Mouse (Mus musculus) CH12.LX (cell line): ENCODE results near the gene Ttc25. TPM values are rescaled to one million over a fixed set of nuclear protein-coding genes. Genes with fewer than 3 reads are reported as not detected.

Source experiments
- DNase-seq: peaks from one replicate; pipeline ENCODE4 v3.0.0-alpha.2; 2013; ENCODE audit errors: extremely low read depth
- H3K27ac ChIP-seq: 2 replicates; pipeline ENCODE4 v1.5.1; 2012; ENCODE audit warnings: low read depth, mild to moderate bottlenecking, control low read depth, moderate library complexity; ENCODE audit not compliant: insufficient read depth
- H3K27me3 ChIP-seq: replicated peaks from 2 replicates; pipeline ENCODE3; 2012; ENCODE audit warnings: inconsistent platforms
- H3K36me3 ChIP-seq, 2 experiments: replicated peaks in 1 of 2; 2 replicates each; pipeline versions ENCODE3 to v1.6.1; 2012; ENCODE audit warnings: inconsistent platforms in 1 of 2, low read length in 1 of 2, mild to moderate bottlenecking in 1 of 2, mixed read lengths in 1 of 2, moderate library complexity in 1 of 2; ENCODE audit not compliant: control insufficient read depth in 1 of 2, insufficient read depth in 1 of 2
- H3K4me1 ChIP-seq, 2 experiments: 2 replicates each; pipeline ENCODE4 v1.6.1; 2012; ENCODE audit warnings: inconsistent platforms in 1 of 2, moderate library complexity in 1 of 2; ENCODE audit not compliant: insufficient read depth in 2 of 2, control insufficient read depth in 1 of 2
- H3K4me2 ChIP-seq: 2 replicates; pipeline ENCODE4 v1.6.1; 2012; ENCODE audit warnings: low read depth, mild to moderate bottlenecking, control low read depth; ENCODE audit not compliant: poor library complexity, insufficient read depth, severe bottlenecking
- H3K4me3 ChIP-seq, 3 experiments: fragments of 150-350 bp in 1 of 3; sonication (generic) in 1 of 3; replicated peaks in 1 of 3; 2 replicates each; pipeline versions ENCODE3 to v1.5.1; 2011 to 2012; ENCODE audit warnings: low read depth in 2 of 3, low read length in 2 of 3, mild to moderate bottlenecking in 2 of 3, moderate library complexity in 2 of 3, control low read depth in 1 of 3, improper control_type of control experiment in 1 of 3, inconsistent platforms in 1 of 3, mixed read lengths in 1 of 3; ENCODE audit not compliant: poor library complexity in 1 of 3
- H3K79me2 ChIP-seq: replicated peaks from 2 replicates; pipeline ENCODE4 v1.6.1; 2012; ENCODE audit warnings: mild to moderate bottlenecking, moderate library complexity; ENCODE audit not compliant: control insufficient read depth, poor library complexity, insufficient read depth, severe bottlenecking; ENCODE audit errors: extremely low read depth
- H3K9ac ChIP-seq: 2 replicates; pipeline ENCODE4 v1.6.1; 2012; ENCODE audit warnings: low read depth, mild to moderate bottlenecking, control low read depth, moderate library complexity; ENCODE audit not compliant: insufficient read depth
- H3K9me3 ChIP-seq: replicated peaks from 2 replicates; pipeline ENCODE3; 2012; ENCODE audit warnings: low read length, inconsistent platforms, mixed read lengths
- BHLHE40 ChIP-seq: IDR thresholded peaks from 2 replicates; pipeline ENCODE4 v1.6.1; 2011; ENCODE audit warnings: mild to moderate bottlenecking, low read depth, low read length, improper control_type of control experiment
- CHD1 ChIP-seq: IDR thresholded peaks from 2 replicates; pipeline ENCODE4 v1.6.1; 2012; ENCODE audit warnings: low read depth, low read length, improper control_type of control experiment, inconsistent platforms
- CHD2 ChIP-seq: IDR thresholded peaks from 2 replicates; pipeline ENCODE4 v1.6.1; 2011; ENCODE audit warnings: low read length, improper control_type of control experiment
- CTCF ChIP-seq, 2 experiments: IDR thresholded peaks in 1 of 2; conservative IDR thresholded peaks in 1 of 2; 2 replicates each; pipeline ENCODE4 v1.5.1; 2011 to 2012; ENCODE audit warnings: low read depth in 2 of 2, low read length in 2 of 2, improper control_type of control experiment in 1 of 2, inconsistent platforms in 1 of 2, mild to moderate bottlenecking in 1 of 2, moderate library complexity in 1 of 2
- ELF1 ChIP-seq: IDR thresholded peaks from 2 replicates; pipeline ENCODE4 v1.6.1; 2014; ENCODE audit warnings: low read depth, mild to moderate bottlenecking, inconsistent platforms, low read length, improper control_type of control experiment
- EP300 ChIP-seq: IDR thresholded peaks from 2 replicates; pipeline ENCODE4 v1.6.1; 2011; ENCODE audit warnings: low read length, improper control_type of control experiment
- ETS1 ChIP-seq: conservative IDR thresholded peaks from 2 replicates; pipeline ENCODE4 v1.6.1; 2012; ENCODE audit warnings: low read depth, mild to moderate bottlenecking, inconsistent platforms, low read length, improper control_type of control experiment, moderate library complexity
- GABPA ChIP-seq: IDR thresholded peaks from 2 replicates; pipeline ENCODE4 v1.6.1; 2012; ENCODE audit warnings: low read depth, low read length, improper control_type of control experiment, inconsistent platforms; ENCODE audit not compliant: insufficient replicate concordance
- HCFC1 ChIP-seq: IDR thresholded peaks from 2 replicates; pipeline ENCODE4 v1.6.1; 2012; ENCODE audit warnings: low read depth, mild to moderate bottlenecking, inconsistent platforms, low read length, improper control_type of control experiment
- JUN ChIP-seq: IDR thresholded peaks from 2 replicates; pipeline ENCODE4 v1.6.1; 2011; ENCODE audit warnings: low read depth, mild to moderate bottlenecking, low read length, improper control_type of control experiment, moderate library complexity; ENCODE audit not compliant: insufficient read depth
- MAFK ChIP-seq: IDR thresholded peaks from 2 replicates; pipeline ENCODE4 v1.6.1; 2011; ENCODE audit warnings: low read length, improper control_type of control experiment; ENCODE audit not compliant: insufficient replicate concordance
- MAX ChIP-seq: IDR thresholded peaks from 2 replicates; pipeline ENCODE4 v1.6.1; 2011; ENCODE audit warnings: low read length, improper control_type of control experiment
- MEF2A ChIP-seq: IDR thresholded peaks from 2 replicates; pipeline ENCODE4 v1.6.1; 2014; ENCODE audit warnings: low read depth, mild to moderate bottlenecking, inconsistent platforms, low read length, improper control_type of control experiment, borderline replicate concordance
- MXI1 ChIP-seq: IDR thresholded peaks from 2 replicates; pipeline ENCODE4 v1.6.1; 2011; ENCODE audit warnings: mild to moderate bottlenecking, low read depth, low read length, improper control_type of control experiment
- MYC ChIP-seq: IDR thresholded peaks from 2 replicates; pipeline ENCODE4 v1.6.1; 2011; ENCODE audit warnings: low read depth, mild to moderate bottlenecking, improper control_type of control experiment, low read length
- NRF1 ChIP-seq: IDR thresholded peaks from 2 replicates; pipeline ENCODE4 v1.6.1; 2014; ENCODE audit warnings: low read depth, mild to moderate bottlenecking, inconsistent platforms, low read length, improper control_type of control experiment, moderate library complexity
- PAX5 ChIP-seq: IDR thresholded peaks from 2 replicates; pipeline ENCODE4 v1.6.1; 2012; ENCODE audit warnings: low read length, inconsistent platforms, mixed read lengths
- POLR2A ChIP-seq: IDR thresholded peaks from 2 replicates; pipeline ENCODE4 v1.6.1; 2011; ENCODE audit warnings: low read depth, mild to moderate bottlenecking, improper control_type of control experiment, low read length
- POLR2AphosphoS2 ChIP-seq: IDR thresholded peaks from 2 replicates; pipeline ENCODE4 v1.6.1; 2011; ENCODE audit warnings: low read depth, low read length, improper control_type of control experiment
- RAD21 ChIP-seq: IDR thresholded peaks from 2 replicates; pipeline ENCODE4 v1.6.1; 2011; ENCODE audit warnings: low read depth, mild to moderate bottlenecking, low read length, improper control_type of control experiment, moderate library complexity
- RCOR1 ChIP-seq: conservative IDR thresholded peaks from 2 replicates; pipeline ENCODE4 v1.6.1; 2012; ENCODE audit warnings: low read depth, mild to moderate bottlenecking, inconsistent platforms, low read length, improper control_type of control experiment
- SIN3A ChIP-seq: IDR thresholded peaks from 2 replicates; pipeline ENCODE4 v1.6.1; 2012; ENCODE audit warnings: low read length, improper control_type of control experiment, inconsistent platforms
- TBP ChIP-seq: conservative IDR thresholded peaks from 2 replicates; pipeline ENCODE4 v1.6.1; 2011; ENCODE audit warnings: low read depth, low read length, improper control_type of control experiment
- TCF12 ChIP-seq: IDR thresholded peaks from 2 replicates; pipeline ENCODE4 v1.6.1; 2014; ENCODE audit warnings: low read depth, mild to moderate bottlenecking, inconsistent platforms, low read length, improper control_type of control experiment
- USF1 ChIP-seq: IDR thresholded peaks from 2 replicates; pipeline ENCODE4 v1.6.1; 2014; ENCODE audit warnings: low read depth, mild to moderate bottlenecking, inconsistent platforms, low read length, improper control_type of control experiment
- USF2 ChIP-seq: conservative IDR thresholded peaks from 2 replicates; pipeline ENCODE4 v1.6.1; 2011; ENCODE audit warnings: low read depth, low read length, improper control_type of control experiment
- ZC3H11A ChIP-seq: IDR thresholded peaks from 2 replicates; pipeline ENCODE4 v1.6.1; 2012; ENCODE audit warnings: low read depth, mild to moderate bottlenecking, inconsistent platforms, low read length, improper control_type of control experiment
- ZKSCAN1 ChIP-seq: IDR thresholded peaks from 2 replicates; pipeline ENCODE4 v1.6.1; 2012; ENCODE audit warnings: low read depth, inconsistent platforms, low read length, improper control_type of control experiment, borderline replicate concordance
- ZNF384 ChIP-seq: IDR thresholded peaks from 2 replicates; pipeline ENCODE4 v1.6.1; 2012; ENCODE audit warnings: low read depth, low read length, improper control_type of control experiment, inconsistent platforms
- dilution Hi-C: fragments of 300-500 bp; cut with MboI; formaldehyde crosslinking; loops from 2 replicates; pipeline ENCODE4 v1.14.3; 2020; ENCODE audit warnings: low sequenced_read_pairs; ENCODE audit not compliant: extremely low pct_unique_long_range_greater_than_20kb, extremely low pct_ligation_motif_present
- in situ Hi-C: fragments of 300-500 bp; cut with MboI; formaldehyde crosslinking; loops from 3 replicates; pipeline ENCODE4 v1.14.3; 2019; ENCODE audit warnings: low sequenced_read_pairs, low pct_ligation_motif_present, low pct_unique_long_range_greater_than_20kb, mixed read lengths
- polyA plus RNA-seq: library from polyadenylated mRNA; unstranded; fragments of >175 nt; gene quantifications from 2 replicates; pipeline ENCODE4 v1.2.1, GENCODE M21; 2012; ENCODE audit warnings: low read depth; ENCODE audit not compliant: insufficient read length
- total RNA-seq, 2 experiments: library from RNA; depleted of rRNA; stranded (reverse); fragments of 300-350 nt in 1 of 2; fragments of >200 nt in 1 of 2; gene quantifications; 2 replicates each; pipeline ENCODE4 v1.2.3; 2012 to 2014

The Ttc25 gene
- total and polyA plus RNA-seq, 3 experiments = 0.51 to 12.8 (median 1.3) TPM

- dilution Hi-C loops = no loop called here
- H3K36me3 ChIP-seq = peaks cover 0 to 2% of the 10 kb centered on the region in 2 experiments
- H3K27me3 ChIP-seq = no peaks in the 10 kb centered on the region
- peaks cover 19 to 36% of the 10 kb centered on the region in 2 experiments for H3K4me1 ChIP-seq
- H3K4me2 ChIP-seq = no peak overlapping the region
- no peaks in the 10 kb centered on the region for H3K79me2 ChIP-seq
- no peak overlapping the region for H3K9ac ChIP-seq
- H3K4me3 ChIP-seq = no peak overlapping the region
- in situ Hi-C loops = no loop called here
- no peaks in the 10 kb centered on the region for H3K9me3 ChIP-seq
- DNase-seq = no peak
- no peak for TF ChIP-seq ELF1
- no peak for TF ChIP-seq ZNF384
- no peak for TF ChIP-seq POLR2AphosphoS2
- no peak overlapping the region for H3K27ac ChIP-seq
Measured at GRCm38 (mm10) chr11:100564703-100565102, 19.3 kb downstream of the Ttc25 start.

DNA sequence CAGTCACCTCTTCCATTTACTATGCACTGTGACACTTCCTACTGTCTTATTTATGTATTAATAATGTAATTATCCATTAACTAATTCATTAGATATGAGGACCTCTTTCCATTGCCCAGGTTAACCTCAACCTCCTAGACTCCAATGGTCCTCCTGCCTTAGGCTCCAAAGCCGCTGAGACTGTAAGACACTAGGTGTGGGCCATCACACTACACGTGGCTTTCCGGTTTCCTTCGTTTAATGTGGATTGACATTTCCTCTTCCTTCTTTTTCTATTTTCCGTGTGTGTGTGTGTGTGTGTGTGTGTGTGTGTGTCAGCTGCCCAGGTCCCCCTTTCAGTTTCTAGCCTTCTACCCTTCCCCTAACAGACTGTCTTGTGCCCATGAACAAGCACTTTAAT is 21.8 kb downstream of the Ttc25 start:
- H3K4me2 ChIP-seq = no peak overlapping the region
- peak overlapping the region; percentile 42 for H3K27ac ChIP-seq
- H3K9me3 ChIP-seq = no peaks in the 10 kb centered on the region
- no peak for TF ChIP-seq GABPA
- TF ChIP-seq TBP = no peak
- no peak for TF ChIP-seq JUN
- TF ChIP-seq CHD2 = 0 out of 2 replicates have a peak, but pooled peaks have one; percentile 22
- TF ChIP-seq MAX = peak; percentile 58
- TF ChIP-seq ZNF384 = no peak
- TF ChIP-seq CHD1 = no peak
- no peak; the same call in 1 of the 2 replicates for TF ChIP-seq MXI1
- no peak for TF ChIP-seq RCOR1
- TF ChIP-seq PAX5 = no peak
- TF ChIP-seq ZKSCAN1 = no peak
- TF ChIP-seq TCF12 = no peak
- TF ChIP-seq NRF1 = no peak
- TF ChIP-seq ZC3H11A = no peak
- 0 out of 2 replicates have a peak, but pooled peaks have one; percentile 37 for TF ChIP-seq ETS1
- no peak for TF ChIP-seq EP300
- peak; percentile 47; the same call in 1 of the 2 replicates for TF ChIP-seq MAFK
- TF ChIP-seq MEF2A = no peak
- TF ChIP-seq POLR2AphosphoS2 = no peak
- no peak for TF ChIP-seq ELF1
- no peak for TF ChIP-seq USF1
- TF ChIP-seq MYC = peak; percentile 70; the same call in 1 of the 2 replicates
- TF ChIP-seq RAD21 = no peak
- TF ChIP-seq HCFC1 = no peak
- peak; percentile 63 for TF ChIP-seq BHLHE40
- no peak for TF ChIP-seq SIN3A
- TF ChIP-seq CTCF (conservative IDR thresholded peaks at IDR 0.05 in 1 of 2, IDR thresholded peaks at IDR 0.05 in 1 of 2; ENCODE audit: low read depth in 2 of 2, low read length in 2 of 2) = no peak
- TF ChIP-seq POLR2A = no peak
- no peak for TF ChIP-seq USF2
- in situ Hi-C loops (no loop called here), dilution Hi-C loops (no loop called here)
- peaks cover 0 to 2% of the 10 kb centered on the region in 2 experiments for H3K36me3 ChIP-seq
- peak; percentile 74 for DNase-seq
- H3K4me3 ChIP-seq = no peak overlapping the region
- peaks cover 28 to 50% of the 10 kb centered on the region in 2 experiments for H3K4me1 ChIP-seq
- H3K9ac ChIP-seq = no peak overlapping the region
- H3K79me2 ChIP-seq = no peaks in the 10 kb centered on the region
- H3K27me3 ChIP-seq = no peaks in the 10 kb centered on the region
